Mouse (Mus musculus) thymus, postnatal 14 days (tissue): ENCODE data around the gene Plcg2.
A peak's percentile ranks its signal among the peaks of the same experiment; 100 is the strongest.

Source experiments
- DNase-seq: peaks from one replicate; pipeline ENCODE4 v3.0.0; 2021

Plcg2 gene

GRCm38 (mm10) chr8:117498179-117498914 is at the start of gene Plcg2:
Gene Plcg2, plus strand, starts transcription at chr8:117498291.
- peak; percentile 60 for DNase-seq

DNA sequence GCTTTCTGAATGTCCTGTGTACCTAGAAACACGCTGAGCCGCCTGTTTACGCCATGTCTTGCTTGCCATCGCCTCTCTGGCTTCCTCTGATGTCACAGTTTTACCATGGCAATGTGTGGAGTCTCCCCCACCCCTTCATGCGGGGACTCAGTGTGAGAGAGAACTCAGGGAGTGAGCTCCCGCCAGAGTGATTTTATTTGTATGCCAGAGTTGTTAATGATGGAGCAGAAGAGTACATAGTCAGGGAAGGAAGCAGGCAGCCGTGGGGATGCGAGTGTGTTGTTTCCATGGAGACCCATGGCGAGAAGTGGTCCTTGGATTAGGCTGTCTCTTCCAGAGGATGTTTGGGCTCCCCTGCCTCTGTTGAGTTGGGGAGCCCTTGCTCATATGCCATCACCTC is 47.0 kb upstream of the Plcg2 start:
- DNase-seq: no peak

DNA sequence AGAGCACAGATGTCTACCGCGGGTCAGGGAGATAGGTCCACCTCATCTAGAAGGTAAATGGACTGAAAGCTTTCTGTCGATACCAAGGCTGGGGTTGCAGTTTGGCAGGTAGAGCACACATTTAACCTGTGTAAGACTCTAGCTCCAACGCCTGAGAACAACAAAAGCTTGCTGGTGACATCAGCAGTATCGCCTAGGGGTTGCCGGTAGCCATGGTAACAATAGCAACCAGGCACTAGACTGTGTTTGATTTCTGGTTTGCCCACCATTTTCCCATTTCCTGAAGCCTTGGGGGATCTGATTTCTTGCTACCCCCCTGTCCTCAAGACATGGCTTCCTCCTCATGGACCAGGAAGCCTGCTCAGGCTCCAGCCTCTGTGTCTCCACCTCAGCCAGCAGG is 44.1 kb upstream of the Plcg2 start:
- DNase-seq: no peak

DNA sequence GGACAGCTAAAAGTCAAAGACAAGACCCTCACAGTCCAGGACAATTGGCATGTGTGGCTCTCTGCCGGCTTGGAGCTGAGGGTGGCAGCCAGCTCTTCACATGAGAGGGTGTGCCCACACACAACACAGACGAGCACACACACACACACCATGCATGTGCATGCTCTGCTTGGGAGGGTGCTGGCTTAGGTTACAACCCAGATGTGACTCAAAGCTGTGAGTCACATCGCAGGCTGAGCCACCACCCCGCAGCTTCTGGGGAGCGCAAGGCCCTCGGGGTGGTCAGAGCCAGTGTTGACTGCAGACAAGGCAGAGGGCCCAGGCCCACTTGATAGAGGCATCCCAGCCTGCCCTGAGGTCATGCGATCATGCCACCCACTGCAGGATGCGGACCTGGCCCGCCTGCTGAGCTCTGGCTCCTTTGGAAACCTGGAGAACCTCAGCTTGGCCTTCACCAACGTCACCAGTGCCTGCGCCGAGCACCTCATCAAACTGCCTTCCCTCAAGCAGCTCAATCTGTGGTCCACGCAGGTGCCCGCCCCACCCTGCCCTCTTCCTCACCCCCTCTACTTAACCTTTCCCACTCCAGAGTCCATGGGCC is 43.5 kb upstream of the Plcg2 start:
- no peak for DNase-seq

- no peak for DNase-seq
Measured at GRCm38 (mm10) chr8:117455701-117456100, 42.4 kb upstream of the Plcg2 start.

GRCm38 (mm10) chr8:117458440-117458839 is 39.7 kb upstream of the Plcg2 start:
- no peak for DNase-seq

- DNase-seq: no peak
Measured at GRCm38 (mm10) chr8:117462701-117463284, 35.3 kb upstream of the Plcg2 start.

DNA sequence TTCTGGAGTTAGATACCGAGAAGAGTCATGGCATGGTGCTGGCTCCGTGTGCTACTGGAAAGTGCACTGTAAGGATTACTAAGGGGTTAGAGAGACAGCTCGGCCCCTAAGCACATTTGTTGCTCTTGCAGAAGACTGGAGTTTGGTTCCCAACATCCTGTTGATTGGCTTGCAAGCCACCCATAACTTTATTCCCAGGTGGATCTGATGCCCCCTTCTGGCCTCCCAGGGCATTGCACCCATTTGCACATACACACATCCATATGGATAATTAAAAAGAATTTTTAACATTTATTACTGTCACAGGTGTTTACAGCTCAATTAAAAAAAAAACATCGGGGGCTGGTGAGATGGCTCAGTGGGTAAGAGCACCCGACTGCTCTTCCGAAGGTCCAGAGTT is 33.6 kb upstream of the Plcg2 start:
- DNase-seq: peak; percentile 39

DNA sequence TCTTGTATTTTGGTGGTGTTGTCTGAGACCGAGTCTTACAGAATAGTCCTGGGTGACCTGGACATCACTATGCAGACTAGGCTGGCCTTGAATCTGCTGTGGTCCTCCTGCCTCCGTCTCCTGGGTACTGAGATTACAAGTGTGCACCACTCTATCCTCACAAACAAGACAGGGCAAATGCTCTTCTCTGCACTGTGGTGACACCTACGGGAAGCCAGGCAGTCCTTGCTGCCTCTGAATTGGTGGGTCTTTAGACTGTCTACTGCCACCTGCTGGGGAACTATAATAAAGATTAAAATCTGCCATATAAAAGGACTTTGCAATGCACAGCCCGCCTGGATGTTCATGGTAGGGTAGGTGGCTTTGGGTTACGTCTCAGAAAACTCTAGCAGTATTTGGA is 32.8 kb upstream of the Plcg2 start:
- DNase-seq: peak; percentile 75

DNA sequence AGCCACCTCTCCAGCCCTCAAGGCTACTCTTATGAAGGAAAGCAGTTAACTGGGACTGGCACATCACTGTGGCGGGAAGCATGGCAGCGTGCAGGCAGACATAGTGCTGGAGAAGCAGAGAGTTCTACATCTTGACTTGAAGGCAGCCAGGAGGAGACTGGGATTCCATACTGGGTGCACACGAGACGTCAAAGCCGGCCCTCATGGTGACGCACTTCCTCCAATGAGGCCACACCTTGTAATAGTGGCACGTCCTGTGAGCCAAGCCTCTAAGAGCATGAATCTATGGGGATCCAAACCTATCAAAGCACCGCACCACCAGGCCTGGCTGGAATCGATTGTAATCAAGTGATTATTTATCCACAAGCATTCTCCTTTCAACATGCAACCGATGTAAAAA is 30.6 kb upstream of the Plcg2 start:
- no peak for DNase-seq

DNA sequence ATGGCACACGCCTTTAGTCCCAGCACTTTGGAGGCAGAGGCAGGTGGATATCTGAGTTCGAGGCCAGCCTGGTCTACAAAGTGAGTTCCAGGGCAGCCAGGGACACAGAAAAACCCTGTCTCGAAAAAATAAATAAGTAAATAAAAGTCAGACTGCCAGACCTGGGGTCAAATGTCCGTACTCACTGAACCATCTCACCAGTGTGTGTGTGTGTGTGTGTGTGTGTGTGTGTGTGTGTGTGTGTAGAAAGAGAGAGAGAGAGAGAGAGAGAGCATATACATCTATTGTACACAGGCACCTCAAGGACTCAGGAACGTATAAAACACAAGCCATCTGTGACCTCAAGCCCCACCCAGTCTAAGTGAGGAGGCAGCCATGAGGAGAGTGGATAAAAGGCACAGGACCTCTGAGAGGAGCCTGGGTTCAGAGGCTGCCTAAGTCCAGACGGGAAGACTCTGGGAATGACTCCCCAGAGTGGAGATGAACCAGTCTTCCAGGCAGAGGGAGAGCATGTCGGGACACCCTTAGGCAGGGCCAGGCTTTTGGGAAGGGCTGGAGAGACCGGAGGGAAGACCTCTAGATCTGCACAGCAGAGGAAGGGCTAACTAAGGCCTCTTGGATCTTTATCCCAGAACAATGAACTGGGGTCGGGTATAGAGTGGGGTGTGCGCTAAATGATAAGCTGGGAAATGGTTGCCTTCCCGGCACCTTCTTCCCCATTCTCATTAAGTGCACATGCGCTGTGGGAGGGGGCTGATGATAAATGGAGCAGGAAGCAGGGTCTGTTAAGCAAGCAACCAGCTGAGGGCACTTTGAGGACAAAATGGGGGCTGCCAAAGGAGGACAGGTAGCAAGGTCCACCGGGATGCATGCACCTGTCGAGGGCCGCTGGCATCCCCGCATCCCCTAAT is 28.4 kb upstream of the Plcg2 start:
- no peak for DNase-seq

GRCm38 (mm10) chr8:117470342-117470781 is 27.7 kb upstream of the Plcg2 start:
- DNase-seq: peak; percentile 73

DNA sequence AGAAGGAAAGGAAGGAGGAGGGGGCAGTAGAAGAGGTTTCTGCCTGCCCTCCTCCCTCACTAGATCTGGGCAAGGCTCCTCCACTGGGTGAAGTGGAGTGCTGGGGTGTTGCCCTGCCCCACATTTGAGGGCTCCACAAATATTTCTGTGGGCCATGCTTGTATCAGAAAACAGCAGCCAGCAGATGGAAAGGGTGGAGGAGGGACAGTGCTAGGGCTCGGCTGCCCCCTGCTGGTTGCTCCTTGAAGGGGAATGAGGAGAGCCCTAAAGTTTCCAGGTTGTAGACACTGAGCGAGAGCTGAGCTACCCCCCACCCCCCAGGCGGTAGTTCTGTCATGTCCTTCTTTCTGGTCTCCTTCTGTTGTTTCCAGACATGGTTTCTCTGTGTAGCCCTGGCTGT is 26.9 kb upstream of the Plcg2 start:
- DNase-seq: peak; percentile 76

- no peak for DNase-seq
Measured at GRCm38 (mm10) chr8:117471655-117472054, 26.4 kb upstream of the Plcg2 start.

- DNase-seq: no peak
Measured at GRCm38 (mm10) chr8:117472332-117472731, 25.8 kb upstream of the Plcg2 start.

- DNase-seq: peak; percentile 94
Measured at GRCm38 (mm10) chr8:117474944-117475343, 23.1 kb upstream of the Plcg2 start.

GRCm38 (mm10) chr8:117475819-117476218 is 22.3 kb upstream of the Plcg2 start:
- peak; percentile 48 for DNase-seq

- DNase-seq: no peak
Measured at GRCm38 (mm10) chr8:117478082-117478481, 20.0 kb upstream of the Plcg2 start.

DNA sequence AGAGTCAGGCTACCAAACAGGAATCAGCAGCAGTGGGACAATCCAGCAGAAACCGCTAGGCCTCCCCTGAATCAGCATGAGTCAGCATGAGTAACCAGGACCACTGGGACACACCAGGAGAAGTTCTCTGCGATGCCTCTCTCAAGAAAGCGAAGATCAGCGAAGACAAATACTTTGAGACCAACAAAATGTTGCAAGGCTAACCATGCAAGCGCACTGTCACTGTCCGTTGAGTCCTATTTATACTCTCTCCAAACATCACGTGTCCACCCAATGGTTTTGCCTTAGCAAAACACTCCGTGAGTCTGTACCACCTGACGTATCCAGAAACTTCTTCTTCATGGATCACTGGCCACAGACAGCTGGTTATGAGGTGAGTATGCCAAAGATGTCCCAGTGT is 18.1 kb upstream of the Plcg2 start:
- DNase-seq: no peak

DNA sequence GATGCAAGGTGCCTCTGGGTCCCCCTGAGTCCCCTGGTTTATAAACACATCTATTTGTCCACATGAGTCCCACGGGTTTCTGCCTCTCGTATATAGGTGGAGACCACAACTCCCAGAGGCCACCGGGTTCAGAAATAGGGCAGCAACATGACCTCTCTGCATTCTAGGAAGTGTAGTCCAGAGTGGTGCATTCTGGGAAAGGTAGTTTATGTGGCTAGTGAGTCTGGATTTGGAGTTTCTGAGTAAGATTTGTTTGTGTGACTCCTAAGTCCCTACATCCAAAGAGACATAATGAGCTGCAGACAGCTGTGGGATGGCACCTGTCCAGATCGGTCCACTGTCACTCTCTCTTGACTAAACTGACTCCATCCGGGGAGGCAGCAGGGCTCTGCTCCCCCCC is 17.6 kb upstream of the Plcg2 start:
- DNase-seq: no peak

GRCm38 (mm10) chr8:117481830-117482229 is 16.3 kb upstream of the Plcg2 start:
- DNase-seq: no peak

DNA sequence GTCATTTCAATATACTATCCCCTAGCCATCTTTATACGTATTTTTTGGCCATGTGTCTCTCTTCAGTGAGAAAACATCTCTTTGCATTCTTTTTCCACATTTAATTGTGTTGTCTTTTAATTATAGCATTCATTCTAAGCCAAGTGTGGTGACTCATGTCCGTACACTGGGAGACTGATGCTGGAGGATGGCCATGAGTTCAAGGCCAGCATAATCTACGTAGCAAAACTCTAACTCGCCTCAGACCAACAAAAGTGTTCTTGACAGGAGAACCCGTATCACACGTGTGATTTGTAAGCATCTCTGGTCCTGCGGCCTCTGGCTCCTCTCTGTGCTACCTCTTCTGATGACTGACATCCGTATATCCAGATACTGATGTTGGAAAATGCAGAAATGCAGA is 13.4 kb upstream of the Plcg2 start:
- no peak for DNase-seq

GRCm38 (mm10) chr8:117485316-117485715 is 12.8 kb upstream of the Plcg2 start:
- DNase-seq: no peak
